Mouse (Mus musculus) monocyte, adult 5-6 weeks (primary cell): Measurements from ENCODE around the gene Sh2d3c. TPM values are rescaled to one million over a fixed set of nuclear protein-coding genes. Genes with fewer than 3 reads are reported as not detected.

Experiments used
- ATAC-seq: fragments of 153-309, 156-312 bp; replicated peaks from 2 replicates; pipeline ENCODE4 v1.8.0; 2017; ENCODE audit warnings: mild to moderate bottlenecking; ENCODE audit not compliant: low TSS enrichment, insufficient number of reproducible peaks, severe bottlenecking, poor library complexity, low FRiP score
- total RNA-seq: library from RNA; stranded (forward); fragments of 200-1000, 200-491, 200-594 nt; gene quantifications from 3 replicates; pipeline ENCODE4 v1.2.3, GENCODE M21; 2017

The Sh2d3c gene
- total RNA-seq, 1 experiment from 2014 or later = 37.3 TPM

- ATAC-seq = peak; percentile 60
Measured at GRCm38 (mm10) chr2:32714987-32715425, 5.8 kb upstream of the Sh2d3c start.

- no peak for ATAC-seq
Measured at GRCm38 (mm10) chr2:32718761-32719160, 2.1 kb upstream of the Sh2d3c start.

GRCm38 (mm10) chr2:32720053-32720452 is 802 bp upstream of the Sh2d3c start:
- ATAC-seq = no peak

GRCm38 (mm10) chr2:32722046-32722445 is 1.2 kb downstream of the Sh2d3c start:
- peak; percentile 66 for ATAC-seq

- ATAC-seq = no peak
Measured at GRCm38 (mm10) chr2:32722581-32722980, 1.7 kb downstream of the Sh2d3c start.

- no peak for ATAC-seq
Measured at GRCm38 (mm10) chr2:32724149-32724548, 3.3 kb downstream of the Sh2d3c start.

- ATAC-seq = no peak
Measured at GRCm38 (mm10) chr2:32724832-32725790, 4.3 kb downstream of the Sh2d3c start.

GRCm38 (mm10) chr2:32727435-32727834 is 6.6 kb downstream of the Sh2d3c start:
- ATAC-seq = peak; percentile 97

- no peak for ATAC-seq
Measured at GRCm38 (mm10) chr2:32728463-32728862, 7.6 kb downstream of the Sh2d3c start.

- no peak for ATAC-seq
Measured at GRCm38 (mm10) chr2:32729547-32729946, 8.7 kb downstream of the Sh2d3c start.

GRCm38 (mm10) chr2:32730854-32731253 is 10.0 kb downstream of the Sh2d3c start:
- ATAC-seq = no peak

GRCm38 (mm10) chr2:32731911-32732310 is 11.1 kb downstream of the Sh2d3c start:
- no peak for ATAC-seq

- ATAC-seq = no peak
Measured at GRCm38 (mm10) chr2:32732695-32733094, 11.8 kb downstream of the Sh2d3c start.

GRCm38 (mm10) chr2:32734480-32734879 is 13.6 kb downstream of the Sh2d3c start:
- ATAC-seq = no peak

GRCm38 (mm10) chr2:32734933-32735332 is 14.1 kb downstream of the Sh2d3c start:
- no peak for ATAC-seq

GRCm38 (mm10) chr2:32736306-32736829 is 15.5 kb downstream of the Sh2d3c start:
- peak; percentile 30; the same call in 1 of the 2 replicates for ATAC-seq

GRCm38 (mm10) chr2:32737008-32737407 is 16.2 kb downstream of the Sh2d3c start:
- ATAC-seq = no peak

- no peak for ATAC-seq
Measured at GRCm38 (mm10) chr2:32739311-32739710, 18.5 kb downstream of the Sh2d3c start.

- no peak for ATAC-seq
Measured at GRCm38 (mm10) chr2:32740916-32741272, 20.0 kb downstream of the Sh2d3c start, which contains the start of gene 6330409D20Rik. Gene 6330409D20Rik, minus strand, starts transcription at chr2:32741016.
